Mouse (Mus musculus): Measurements from ENCODE around the gene Slc38a9. TPM values are rescaled to one million over a fixed set of nuclear protein-coding genes. Genes with fewer than 3 reads are reported as not detected.

Gene Slc38a9
- polyA plus RNA-seq, 1 experiment from 2014 or later, result 11.2 TPM

Other genes starting within 250 kb of the Slc38a9 start
- gene Il6st, start 196.7 kb upstream of the Slc38a9 start, polyA plus RNA-seq (2016; fragmentation: Nextera tagmentation; extraction: Ambion mirVana), result 32.3 and 55.6 TPM in 2 replicates
- 0.13 TPM in 1 of 2 replicates, not detected in the other for gene Il31ra, start 66.4 kb upstream of the Slc38a9 start, polyA plus RNA-seq (2016; fragmentation: Nextera tagmentation; extraction: Ambion mirVana)
- 1.1 TPM in 2 replicates for gene Ddx4, start 8.3 kb upstream of the Slc38a9 start, polyA plus RNA-seq (2016; fragmentation: Nextera tagmentation; extraction: Ambion mirVana)
- 39.6 and 41.3 TPM in 2 replicates for gene Plpp1, start 140.0 kb downstream of the Slc38a9 start, polyA plus RNA-seq (2016; fragmentation: Nextera tagmentation; extraction: Ambion mirVana)

Data from heart, embryonic 10.5 days (tissue).